Mouse (Mus musculus) right cerebral cortex, postnatal 4 days (tissue): ENCODE results near the gene Olfr1402.

Experiments
- DNase-seq: peaks from one replicate; pipeline ENCODE4 v3.0.0-alpha.2; 2022

The Olfr1402 gene

GRCm38 (mm10) chr3:97421920-97422319 is at the start of gene Olfr1402:
TSS of gene Olfr1402 (minus strand) at chr3:97422020.
- no peak for DNase-seq

GRCm38 (mm10) chr3:97455286-97455685 is 33.5 kb upstream of the Olfr1402 start:
- DNase-seq, result no peak

- no peak for DNase-seq
These were observed 16.8 kb upstream of the Olfr1402 start for GRCm38 (mm10) chr3:97438619-97439018.

GRCm38 (mm10) chr3:97394289-97394688 is 27.5 kb downstream of the Olfr1402 start:
- DNase-seq, result peak; percentile 10

GRCm38 (mm10) chr3:97393079-97393478 is 28.7 kb downstream of the Olfr1402 start:
- peak; percentile 17 for DNase-seq

GRCm38 (mm10) chr3:97370382-97370781 is 51.4 kb downstream of the Olfr1402 start:
- DNase-seq, result no peak

- DNase-seq, result no peak
These were observed 58.3 kb downstream of the Olfr1402 start for GRCm38 (mm10) chr3:97363418-97364098.

GRCm38 (mm10) chr3:97358448-97358847 is 63.4 kb downstream of the Olfr1402 start:
- DNase-seq, result no peak
